Mouse (Mus musculus): ENCODE results near the gene Sfxn5.

GRCm38 (mm10) chr6:85272436-85272835, 60.8 kb downstream of the Sfxn5 start:
- TF ChIP-seq CTCF (IDR thresholded peaks at IDR 0.05; ENCODE audit: low read depth) (no peak), EP300 (IDR thresholded peaks at IDR 0.05; ENCODE audit: low read depth) (no peak)
